Mouse (Mus musculus): ENCODE data around the gene Phykpl. TPM values are rescaled to one million over a fixed set of nuclear protein-coding genes. Genes with fewer than 3 reads are reported as not detected.

Gene Phykpl
- polyA plus RNA-seq, 1 experiment from 2014 or later: 15.9 TPM

- H3K27ac ChIP-seq: no peak overlapping the region
- peaks cover 39% of the 10 kb centered on the region for H3K4me1 ChIP-seq
- 0 out of 2 replicates have a peak, but pooled peaks cover 12% of the 10 kb centered on the region for H3K27me3 ChIP-seq (ENCODE audit: poor library complexity, severe bottlenecking)
- 76% methylated on average over 9 of the region's 9 CpGs for WGBS
- no peak for DNase-seq (ENCODE audit: extremely low spot score, low spot score)
- peaks cover 43% of the 10 kb centered on the region for H3K36me3 ChIP-seq (replicated peaks)
- H3K9me3 ChIP-seq: no peaks in the 10 kb centered on the region
- H3K4me3 ChIP-seq: no peak overlapping the region
Observed at GRCm38 (mm10) chr11:51643202-51643601, 58.6 kb downstream of the Phykpl start.

DNA sequence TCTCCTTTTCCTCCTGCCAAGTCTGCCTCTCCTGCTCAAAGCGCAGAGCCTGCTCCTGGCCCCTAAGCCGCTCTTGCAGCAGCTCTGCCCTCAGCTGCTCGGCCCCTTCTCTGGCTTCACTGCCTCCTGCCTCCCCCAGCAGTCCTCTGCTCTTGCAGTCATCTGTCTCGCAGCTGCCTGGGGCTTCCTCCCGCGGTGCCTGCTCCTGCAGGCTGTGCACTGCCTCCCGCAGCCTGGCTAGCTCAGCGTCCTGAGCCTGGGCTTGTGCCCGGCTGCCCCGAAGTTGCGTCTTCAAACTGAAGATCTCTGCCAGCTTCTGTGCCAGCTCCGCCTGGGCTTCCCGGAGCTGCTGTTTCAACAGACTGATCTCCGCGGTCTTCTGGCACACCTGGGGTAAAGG, 59.2 kb downstream of the Phykpl start:
- no peak for DNase-seq (ENCODE audit: extremely low spot score, low spot score)
- Histone ChIP-seq H3K27ac (peak overlapping the region; percentile 62; the same call in 1 of the 2 replicates), H3K9me3 (no peaks in the 10 kb centered on the region), H3K4me3 (no peak overlapping the region), H3K36me3 (replicated peaks) (peaks cover 43% of the 10 kb centered on the region), H3K4me1 (peaks cover 40% of the 10 kb centered on the region), H3K27me3 (ENCODE audit: poor library complexity, severe bottlenecking) (0 out of 2 replicates have a peak, but pooled peaks cover 12% of the 10 kb centered on the region)
- WGBS: 57% methylated on average over 15 of the region's 15 CpGs

DNA sequence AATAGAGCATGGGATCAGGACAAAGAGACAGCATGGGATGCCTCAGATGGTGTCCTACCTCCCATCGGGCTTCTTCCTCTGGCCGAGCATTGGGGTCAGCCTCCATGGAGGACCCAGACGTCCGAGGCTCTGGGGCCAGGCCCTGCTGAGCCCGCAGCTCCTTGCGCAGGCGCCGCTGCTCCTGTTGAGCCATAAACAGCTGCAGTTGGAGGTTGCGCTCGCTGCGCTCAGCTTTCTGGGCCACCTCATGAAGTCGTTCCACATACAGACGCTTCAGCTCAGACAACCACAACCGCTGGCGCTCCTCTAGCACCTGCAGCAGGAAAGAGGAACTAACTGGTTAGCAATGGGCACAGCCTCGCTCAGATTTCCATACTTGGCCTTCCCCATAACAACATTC, 59.7 kb downstream of the Phykpl start:
- H3K36me3 ChIP-seq (replicated peaks): peaks cover 43% of the 10 kb centered on the region
- WGBS: 82% methylated on average over 16 of the region's 16 CpGs
- peaks cover 16% of the 10 kb centered on the region for H3K27me3 ChIP-seq (ENCODE audit: poor library complexity, severe bottlenecking)
- H3K27ac ChIP-seq: peak overlapping the region; percentile 62; the same call in 1 of the 2 replicates
- no peaks in the 10 kb centered on the region for H3K9me3 ChIP-seq
- H3K4me3 ChIP-seq: no peak overlapping the region
- peaks cover 45% of the 10 kb centered on the region for H3K4me1 ChIP-seq
- DNase-seq (ENCODE audit: extremely low spot score, low spot score): no peak

GRCm38 (mm10) chr11:51645293-51645692, 60.7 kb downstream of the Phykpl start:
- Histone ChIP-seq H3K4me1 (peaks cover 55% of the 10 kb centered on the region), H3K9me3 (no peaks in the 10 kb centered on the region), H3K27me3 (ENCODE audit: poor library complexity, severe bottlenecking) (peaks cover 27% of the 10 kb centered on the region), H3K4me3 (0 out of 2 replicates have a peak overlapping the region, but pooled peaks have one; percentile 1), H3K27ac (peak overlapping the region; percentile 87), H3K36me3 (replicated peaks) (peaks cover 43% of the 10 kb centered on the region)
- WGBS: 93% methylated on average over 13 of the region's 13 CpGs
- no peak for DNase-seq (ENCODE audit: extremely low spot score, low spot score)

DNA sequence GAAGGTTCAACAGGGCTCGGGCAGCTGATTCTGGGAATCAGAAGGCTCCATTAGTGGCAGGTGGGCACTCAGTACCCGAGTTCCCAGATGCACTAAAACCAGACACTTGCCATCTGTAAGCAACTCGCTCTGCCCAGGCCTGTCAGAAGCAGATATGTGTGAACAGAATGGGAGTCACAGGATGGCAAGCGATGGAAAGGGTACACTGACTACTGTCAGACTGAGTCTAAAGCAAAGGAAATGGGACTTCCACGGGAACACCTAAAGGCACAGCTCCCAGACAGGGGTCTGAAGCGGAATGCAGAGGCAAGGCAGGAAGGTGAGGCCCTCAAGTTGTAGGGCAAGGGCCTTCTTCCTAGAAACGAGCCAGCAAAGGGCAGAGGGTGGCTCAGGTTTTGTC, 61.7 kb downstream of the Phykpl start:
- DNase-seq (ENCODE audit: extremely low spot score, low spot score): no peak
- 79% methylated on average over 7 of the region's 7 CpGs for WGBS
- H3K27ac ChIP-seq: peak overlapping the region; percentile 87; the same call in 1 of the 2 replicates
- no peak overlapping the region for H3K4me3 ChIP-seq
- H3K36me3 ChIP-seq (replicated peaks): peaks cover 43% of the 10 kb centered on the region
- peaks cover 36% of the 10 kb centered on the region for H3K27me3 ChIP-seq (ENCODE audit: poor library complexity, severe bottlenecking)
- H3K9me3 ChIP-seq: no peaks in the 10 kb centered on the region
- H3K4me1 ChIP-seq: peaks cover 65% of the 10 kb centered on the region

GRCm38 (mm10) chr11:51646751-51647667, 62.5 kb downstream of the Phykpl start:
- no peak for DNase-seq (ENCODE audit: extremely low spot score, low spot score)
- peaks cover 67% of the 10 kb centered on the region for H3K4me1 ChIP-seq

GRCm38 (mm10) chr11:51648566-51648965, 64.0 kb downstream of the Phykpl start:
- peaks cover 41% of the 10 kb centered on the region for H3K27me3 ChIP-seq (ENCODE audit: poor library complexity, severe bottlenecking)
- peaks cover 24% of the 10 kb centered on the region for H3K36me3 ChIP-seq (replicated peaks)
- peak overlapping the region; percentile 87 for H3K27ac ChIP-seq
- H3K4me1 ChIP-seq: peaks cover 64% of the 10 kb centered on the region
- DNase-seq (ENCODE audit: extremely low spot score, low spot score): peak; percentile 76
- H3K4me3 ChIP-seq: peak overlapping the region; percentile 78
- H3K9me3 ChIP-seq: no peaks in the 10 kb centered on the region
- WGBS: 26% methylated on average over 3 of the region's 3 CpGs

More at GRCm38 (mm10) chr11:51646751-51647667, 62.5 kb downstream of the Phykpl start:
- Histone ChIP-seq H3K4me3 (no peak overlapping the region), H3K9me3 (no peaks in the 10 kb centered on the region), H3K36me3 (replicated peaks) (peaks cover 40% of the 10 kb centered on the region), H3K27me3 (ENCODE audit: poor library complexity, severe bottlenecking) (peaks cover 43% of the 10 kb centered on the region), H3K27ac (peak overlapping the region; percentile 87)
- 81% methylated on average over 15 of the region's 15 CpGs for WGBS

DNA sequence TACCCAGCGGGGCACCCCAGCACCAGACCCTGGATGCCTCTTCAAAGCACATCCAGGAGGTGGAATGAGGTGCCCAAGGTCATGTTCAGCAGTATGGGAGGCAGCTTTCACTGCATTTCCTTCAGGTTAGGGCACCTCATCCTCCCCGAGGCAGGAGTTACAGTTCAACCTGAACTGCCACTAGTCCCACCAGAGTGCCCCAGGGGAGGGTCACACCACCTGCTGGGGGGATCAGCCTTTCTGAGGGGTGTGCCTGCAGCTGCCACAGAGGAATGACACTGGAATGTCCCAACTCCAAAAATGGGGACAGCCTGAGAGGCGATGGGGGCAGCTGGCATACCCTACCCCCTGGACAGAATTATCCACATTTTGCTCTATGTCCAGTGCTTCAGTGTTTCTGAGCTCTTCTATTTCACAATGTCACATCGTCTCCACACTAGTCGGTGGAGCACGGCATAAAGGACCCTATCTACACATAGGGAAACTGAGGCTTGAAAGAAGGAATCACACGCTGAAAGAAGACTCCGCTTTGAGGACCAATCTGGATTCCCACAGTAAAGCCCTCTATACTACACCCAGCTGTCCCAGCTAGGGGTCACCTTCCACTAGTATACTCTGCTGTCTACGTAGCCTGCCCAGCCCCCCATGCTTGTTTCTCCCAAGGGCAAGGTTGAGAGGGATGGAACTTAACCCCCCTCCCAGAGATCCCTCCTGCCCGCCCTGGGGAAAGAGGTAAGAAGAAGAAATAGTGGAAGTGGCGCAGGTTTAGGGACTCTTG, 64.7 kb downstream of the Phykpl start:
- Histone ChIP-seq H3K4me3 (peak overlapping the region; percentile 78), H3K9me3 (no peaks in the 10 kb centered on the region)
- WGBS: 25% methylated on average over 11 of the region's 11 CpGs

DNA sequence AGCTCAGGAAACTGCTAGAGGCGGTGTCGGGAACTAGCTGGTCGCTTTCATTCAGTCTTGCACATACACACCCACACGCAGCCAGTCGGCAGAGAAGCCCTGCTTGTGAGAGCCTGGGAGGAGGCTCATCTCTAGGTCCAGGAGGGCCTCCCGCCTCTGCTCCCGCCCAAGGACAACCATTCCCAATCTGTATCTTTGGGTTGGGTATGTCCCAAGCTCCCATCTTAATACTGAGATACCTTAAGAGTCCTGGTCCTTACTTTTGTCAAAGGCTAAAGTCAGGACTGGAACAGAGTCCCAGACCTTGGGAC, 65.3 kb downstream of the Phykpl start:
- Histone ChIP-seq H3K4me1 (peaks cover 57% of the 10 kb centered on the region), H3K36me3 (replicated peaks) (peaks cover 11% of the 10 kb centered on the region), H3K27ac (peak overlapping the region; percentile 87), H3K27me3 (ENCODE audit: poor library complexity, severe bottlenecking) (peaks cover 32% of the 10 kb centered on the region), H3K9me3 (no peaks in the 10 kb centered on the region), H3K4me3 (peak overlapping the region; percentile 78)
- no peak for DNase-seq (ENCODE audit: extremely low spot score, low spot score)
- WGBS: 2% methylated on average over 7 of the region's 7 CpGs

More for the DNA sequence above, 64.7 kb downstream of the Phykpl start:
- Histone ChIP-seq H3K36me3 (replicated peaks) (peaks cover 17% of the 10 kb centered on the region), H3K27ac (peak overlapping the region; percentile 87), H3K4me1 (peaks cover 57% of the 10 kb centered on the region), H3K27me3 (ENCODE audit: poor library complexity, severe bottlenecking) (peaks cover 34% of the 10 kb centered on the region)
- no peak for DNase-seq (ENCODE audit: extremely low spot score, low spot score)

DNA sequence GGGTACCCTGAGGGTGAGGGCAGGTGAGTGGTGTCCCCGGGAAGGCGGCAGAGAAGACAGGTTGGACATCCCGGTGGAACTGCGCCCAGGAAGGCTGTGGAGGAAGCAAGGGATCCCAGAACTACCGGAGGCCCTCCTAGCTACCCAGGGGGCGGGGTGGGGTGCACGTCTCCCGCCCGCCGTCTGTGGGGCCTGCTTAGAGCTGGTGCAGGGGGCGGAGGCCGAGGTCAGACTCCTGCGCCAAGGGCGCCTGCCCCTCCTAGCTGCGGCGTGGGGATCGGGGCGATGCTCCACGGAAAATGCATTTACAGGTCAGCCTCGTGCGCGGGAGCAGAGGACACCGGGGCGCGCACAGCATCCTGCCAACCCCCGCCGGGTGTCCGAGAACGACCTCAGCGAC, 65.7 kb downstream of the Phykpl start:
- Histone ChIP-seq H3K36me3 (replicated peaks) (peaks cover 7% of the 10 kb centered on the region), H3K27ac (peak overlapping the region; percentile 87), H3K4me1 (peaks cover 55% of the 10 kb centered on the region), H3K4me3 (peak overlapping the region; percentile 78), H3K27me3 (ENCODE audit: poor library complexity, severe bottlenecking) (peaks cover 32% of the 10 kb centered on the region), H3K9me3 (no peaks in the 10 kb centered on the region)
- DNase-seq (ENCODE audit: extremely low spot score, low spot score): no peak
- under 1% methylated on average over 28 of the region's 30 CpGs for WGBS

- peaks cover 32% of the 10 kb centered on the region for H3K27me3 ChIP-seq (ENCODE audit: poor library complexity, severe bottlenecking)
- H3K9me3 ChIP-seq: no peaks in the 10 kb centered on the region
- H3K36me3 ChIP-seq (replicated peaks): peaks cover under 1% of the 10 kb centered on the region; the same call in 1 of the 2 replicates
- under 1% methylated on average over 70 of the region's 70 CpGs for WGBS
- H3K27ac ChIP-seq: peak within 1 kb of the TSS; percentile 87
- peak; percentile 71 for DNase-seq (ENCODE audit: extremely low spot score, low spot score)
- H3K4me3 ChIP-seq: peak within 1 kb of the TSS; percentile 78
- H3K4me1 ChIP-seq: peaks cover 54% of the 10 kb centered on the region
Observed at GRCm38 (mm10) chr11:51650691-51651515, 66.3 kb downstream of the Phykpl start, which contains the start of the genes N4bp3 and D930048N14Rik. N4bp3 (minus strand) TSS chr11:51650842. D930048N14Rik (plus strand) TSS chr11:51650954.

DNA sequence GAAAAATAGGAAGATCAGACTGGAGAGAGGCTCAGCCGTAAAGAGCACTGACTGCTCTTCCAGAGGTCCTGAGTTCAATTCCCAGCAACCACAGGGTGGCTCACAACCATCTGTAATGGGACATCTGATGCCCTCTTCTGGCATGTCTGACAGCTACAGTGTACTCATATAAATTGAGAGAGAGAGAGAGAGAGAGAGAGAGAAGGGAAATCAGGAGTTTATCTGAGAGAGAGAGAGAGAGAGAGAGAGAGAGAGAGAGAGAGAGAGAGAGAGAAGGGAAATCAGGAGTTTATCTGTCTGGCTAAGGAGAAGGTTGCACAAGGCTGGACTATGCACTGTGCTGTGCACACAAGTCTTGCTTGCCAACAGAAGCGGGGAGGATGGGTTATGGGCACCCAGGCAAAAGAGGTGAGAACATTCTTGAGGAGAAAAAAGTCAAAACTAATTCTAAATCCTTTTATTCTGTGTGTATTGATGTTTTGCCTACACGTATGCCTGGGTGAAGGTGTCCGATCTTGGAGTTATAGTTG, 68.4 kb downstream of the Phykpl start:
- H3K4me3 ChIP-seq: no peak overlapping the region
- H3K36me3 ChIP-seq (replicated peaks): no peaks in the 10 kb centered on the region
- no peaks in the 10 kb centered on the region for H3K9me3 ChIP-seq
- peaks cover 32% of the 10 kb centered on the region for H3K27me3 ChIP-seq (ENCODE audit: poor library complexity, severe bottlenecking)
- H3K4me1 ChIP-seq: peaks cover 41% of the 10 kb centered on the region
- no peak for DNase-seq (ENCODE audit: extremely low spot score, low spot score)
- WGBS: 94% methylated on average over 4 of the region's 4 CpGs
- H3K27ac ChIP-seq: no peak overlapping the region

All from forebrain, embryonic 10.5 days (tissue).